Mouse (Mus musculus) B cell, adult 2 months (primary cell): Measurements from ENCODE around the gene Mtmr10.

Source experiments
- DNase-seq, 2 experiments: peaks; one replicate each; pipeline ENCODE4 v3.0.0; 2022

The Mtmr10 gene

GRCm38 (mm10) chr7:64287414-64288091, at the start of gene Mtmr10:
Gene Mtmr10 (plus strand): TSS chr7:64287653.
- peak; percentile 99 for DNase-seq

GRCm38 (mm10) chr7:64237747-64238146, 49.7 kb upstream of the Mtmr10 start:
- no peak for DNase-seq

GRCm38 (mm10) chr7:64238410-64239086, 48.9 kb upstream of the Mtmr10 start:
- no peak for DNase-seq

GRCm38 (mm10) chr7:64239138-64239805, 48.2 kb upstream of the Mtmr10 start:
- DNase-seq, result no peak

DNA sequence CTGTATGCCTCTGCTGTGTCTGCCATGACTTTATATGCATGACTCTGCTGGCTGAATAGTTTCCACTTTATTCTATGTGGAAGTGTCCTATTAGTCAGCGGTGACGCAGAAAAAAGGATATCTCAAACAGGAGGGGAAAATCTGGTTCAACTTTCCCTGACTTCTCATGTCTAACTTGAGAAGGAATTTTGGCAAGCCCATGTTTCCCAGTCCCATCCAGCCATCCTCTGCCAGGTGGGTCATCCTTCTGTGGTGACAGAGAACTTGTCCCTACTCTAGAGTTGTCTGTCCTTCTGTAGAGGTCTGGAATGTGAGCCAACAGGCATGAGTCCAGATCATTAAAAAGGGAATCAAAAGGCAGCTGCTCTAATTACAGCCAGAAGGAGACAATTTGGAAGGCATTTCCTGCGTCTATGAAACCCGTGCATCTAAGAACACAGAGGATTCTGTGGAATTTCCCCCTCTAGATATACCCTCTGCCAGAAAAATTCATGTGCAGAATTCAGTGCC, 47.6 kb upstream of the Mtmr10 start:
- DNase-seq, result no peak

- no peak for DNase-seq
Measured at GRCm38 (mm10) chr7:64242424-64242823, 45.0 kb upstream of the Mtmr10 start.

DNA sequence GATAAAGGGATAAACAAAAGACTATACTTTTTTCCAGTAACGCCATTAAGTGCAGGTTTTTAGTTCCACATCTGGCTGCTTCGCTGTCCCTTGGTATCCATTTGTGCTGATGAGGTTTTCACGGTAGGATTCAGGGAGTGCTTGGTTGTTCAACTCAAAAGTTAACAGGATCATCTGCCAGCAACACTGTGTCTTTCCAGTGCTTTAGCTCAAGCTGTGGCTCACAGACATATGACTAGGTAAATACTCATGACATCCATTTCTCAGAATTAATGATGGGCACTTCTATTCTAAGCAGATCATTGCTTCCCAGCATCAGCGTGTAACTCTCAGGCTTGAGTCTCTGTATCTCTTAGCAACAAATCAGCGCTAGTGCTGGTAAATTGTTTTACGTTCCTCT, 43.1 kb upstream of the Mtmr10 start:
- DNase-seq, result no peak

- no peak for DNase-seq
Measured at GRCm38 (mm10) chr7:64246713-64247112, 40.7 kb upstream of the Mtmr10 start.

DNA sequence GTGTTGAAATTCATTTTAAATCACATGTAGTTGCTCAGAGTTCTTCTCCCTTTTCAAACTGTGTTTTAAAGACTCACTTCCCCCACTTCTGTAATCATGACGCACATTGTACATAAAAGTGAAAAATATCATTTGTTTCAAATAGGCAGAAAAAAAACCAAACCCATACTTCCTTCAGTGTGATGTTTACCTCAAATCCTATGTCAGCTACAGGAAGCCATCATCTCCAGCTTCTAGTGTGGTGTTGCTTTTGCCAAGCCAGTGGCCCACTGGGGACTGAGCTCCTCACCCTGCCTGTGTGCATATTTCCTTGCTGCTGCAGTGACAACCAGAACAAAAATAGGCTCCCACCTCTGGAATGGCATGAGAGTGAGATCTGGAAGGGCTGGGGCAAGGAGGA, 39.1 kb upstream of the Mtmr10 start:
- DNase-seq, result no peak

DNA sequence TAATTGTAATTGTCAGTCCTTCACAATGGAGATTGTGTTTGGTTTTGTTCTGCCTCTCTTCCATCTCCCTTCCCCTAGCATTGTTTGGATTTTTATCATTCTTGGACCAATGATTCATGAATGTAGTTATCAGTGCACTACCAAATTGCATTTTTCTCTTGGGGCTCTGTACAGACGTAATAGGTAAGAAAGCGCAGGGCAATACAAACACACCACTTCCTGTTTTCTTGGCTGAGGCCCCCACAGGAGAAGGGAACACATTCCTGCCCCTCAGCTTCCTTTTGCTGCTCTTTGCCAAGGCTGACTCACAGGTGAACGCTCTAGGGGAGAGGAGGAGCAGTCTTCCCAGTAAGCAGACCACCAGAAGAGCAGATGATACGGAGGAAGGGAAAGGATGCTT, 37.7 kb upstream of the Mtmr10 start:
- DNase-seq, result no peak

DNA sequence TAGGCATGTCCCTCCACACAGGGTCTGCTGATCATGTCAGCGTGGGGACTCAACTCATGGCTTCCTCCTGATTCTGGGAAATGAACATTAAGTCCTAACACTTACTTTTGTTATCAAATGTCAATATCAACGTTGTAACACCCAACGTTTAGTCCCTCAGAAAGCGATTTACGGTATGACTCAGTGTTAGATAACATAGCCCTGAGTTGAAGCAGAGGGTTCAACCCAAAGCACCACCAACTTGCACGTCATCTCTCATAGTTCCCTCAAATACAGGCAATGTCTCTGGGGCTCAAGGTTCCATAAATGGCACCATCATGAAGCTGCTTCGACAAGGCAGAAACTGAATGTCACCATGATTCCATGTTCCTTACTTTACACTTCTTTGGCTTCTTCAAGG, 37.0 kb upstream of the Mtmr10 start:
- DNase-seq, result no peak

GRCm38 (mm10) chr7:64253736-64254135, 33.7 kb upstream of the Mtmr10 start:
- DNase-seq, result no peak

DNA sequence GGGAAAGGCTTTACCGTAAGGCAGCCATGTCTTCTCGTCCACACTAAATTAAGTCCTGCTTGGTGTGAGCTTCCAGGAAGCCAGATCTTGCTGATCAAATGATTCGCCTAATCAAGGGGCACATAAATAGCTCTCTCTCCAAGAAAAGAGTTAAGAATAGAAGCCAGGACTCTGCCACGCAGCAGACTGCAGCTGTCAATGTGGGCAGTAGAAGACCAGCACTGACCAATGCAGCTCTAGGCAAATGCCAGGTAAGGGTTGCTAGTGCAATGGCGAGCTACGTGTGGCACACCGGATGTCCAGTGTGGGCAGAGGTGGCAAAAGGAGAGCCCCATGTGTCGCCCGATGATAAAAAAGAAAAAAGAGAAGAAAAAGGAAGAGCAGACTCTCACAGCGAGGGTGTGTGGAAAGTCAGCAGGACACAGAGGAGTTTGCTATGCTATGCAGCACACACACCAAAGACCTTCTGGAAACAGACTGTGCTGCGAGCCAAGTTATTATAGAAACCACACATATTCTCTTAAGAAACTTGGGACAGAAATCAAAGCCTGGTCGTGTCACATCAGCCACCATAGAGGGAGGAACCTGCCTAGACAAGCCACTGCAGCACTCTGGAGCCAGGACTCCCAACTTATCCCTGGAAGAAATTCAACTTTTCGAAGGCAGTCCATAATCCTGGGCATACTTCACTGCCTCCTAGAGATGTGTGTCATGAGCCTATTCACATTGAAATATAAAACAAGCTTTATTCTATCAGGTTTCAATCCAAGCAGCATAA, 21.8 kb upstream of the Mtmr10 start:
- DNase-seq, result no peak

GRCm38 (mm10) chr7:64266587-64266986, 20.9 kb upstream of the Mtmr10 start:
- DNase-seq, result no peak

DNA sequence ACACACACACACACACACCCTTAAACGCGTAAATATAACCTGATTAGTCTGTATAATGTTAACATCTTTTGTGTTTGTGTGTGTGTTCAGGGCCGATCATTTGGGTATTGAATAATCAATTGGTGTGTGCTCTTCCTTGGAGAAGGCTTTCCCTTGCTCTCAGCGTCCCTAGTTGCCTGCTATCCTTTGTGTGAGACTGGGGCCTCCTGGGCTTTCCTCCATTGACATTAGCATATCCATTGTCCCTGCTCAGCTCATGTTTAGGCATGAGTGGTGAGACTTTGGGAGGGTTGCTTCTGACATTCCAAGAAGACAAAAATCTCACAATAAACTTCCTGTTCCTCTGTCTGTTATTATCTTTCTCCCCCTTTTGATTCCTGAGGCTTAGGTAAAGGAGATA, 15.5 kb upstream of the Mtmr10 start:
- no peak for DNase-seq

GRCm38 (mm10) chr7:64275518-64275917, 11.9 kb upstream of the Mtmr10 start:
- DNase-seq, result no peak

GRCm38 (mm10) chr7:64276921-64277320, 10.5 kb upstream of the Mtmr10 start:
- no peak for DNase-seq

DNA sequence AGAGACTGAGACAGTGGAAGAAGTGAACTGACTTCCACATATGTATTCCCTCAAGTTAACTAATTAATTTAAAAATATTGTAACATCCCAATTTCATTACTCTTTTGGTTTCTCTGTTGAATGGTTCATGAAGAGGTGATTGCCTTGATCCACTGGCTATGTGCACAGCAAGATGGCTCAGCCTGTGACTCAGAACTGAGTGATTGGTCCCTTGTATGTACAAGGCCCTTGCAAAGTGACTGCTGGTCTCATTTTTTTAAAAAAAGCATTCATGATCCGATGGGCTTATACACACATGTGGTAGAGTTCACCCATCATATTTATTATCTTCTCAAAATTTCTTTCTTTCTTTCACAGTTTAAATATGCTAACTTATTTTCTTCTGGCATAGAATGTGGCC, 8.9 kb upstream of the Mtmr10 start:
- no peak for DNase-seq

DNA sequence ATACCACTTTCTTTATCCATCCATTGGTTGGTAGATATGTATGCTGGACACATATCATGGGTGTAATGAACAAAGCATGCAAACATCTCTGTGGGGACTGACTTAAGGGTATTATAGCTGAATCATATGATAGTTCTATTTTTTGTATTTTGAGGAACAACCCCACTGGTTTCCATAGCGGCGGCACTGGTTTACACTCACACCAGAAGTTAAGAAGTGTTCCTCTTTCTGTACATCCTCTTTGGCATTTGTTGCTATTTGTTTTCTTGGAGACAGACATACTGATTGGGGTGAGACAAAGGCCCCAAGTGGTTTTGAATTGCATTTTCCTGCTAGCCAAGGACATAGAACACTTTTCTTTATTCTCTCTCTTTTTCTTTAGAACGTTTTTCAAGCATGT, 7.9 kb upstream of the Mtmr10 start:
- DNase-seq, result peak in 1 of 2 experiments; percentile 28

DNA sequence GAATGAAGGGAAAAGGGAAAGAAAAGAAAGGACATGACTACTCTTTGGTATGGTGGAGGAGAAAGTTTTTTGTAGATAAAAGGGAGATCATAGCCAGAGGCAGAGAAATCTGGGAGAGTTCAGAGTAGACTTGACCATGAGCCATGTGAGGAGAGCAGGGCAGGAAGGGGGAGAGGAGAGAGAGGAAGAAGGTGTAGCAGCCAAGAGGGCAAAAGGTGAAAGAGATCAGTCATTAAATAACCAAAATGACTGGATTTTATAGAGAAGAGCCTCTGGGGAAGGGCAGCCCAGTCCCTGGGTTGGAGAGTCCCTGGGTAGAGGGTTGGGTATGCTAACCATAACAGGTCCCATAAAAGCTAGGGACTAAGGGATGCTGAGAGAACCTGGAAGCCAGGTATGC, 887 bp upstream of the Mtmr10 start:
- no peak for DNase-seq

- no peak for DNase-seq
Measured at GRCm38 (mm10) chr7:64289416-64289815, 2.0 kb downstream of the Mtmr10 start.

- no peak for DNase-seq
Measured at GRCm38 (mm10) chr7:64290431-64290830, 3.0 kb downstream of the Mtmr10 start.

GRCm38 (mm10) chr7:64291722-64292121, 4.3 kb downstream of the Mtmr10 start:
- DNase-seq, result no peak
